Comparison of ENCODE assay signal across 23 mouse cellular contexts in the genomic region with DNA sequence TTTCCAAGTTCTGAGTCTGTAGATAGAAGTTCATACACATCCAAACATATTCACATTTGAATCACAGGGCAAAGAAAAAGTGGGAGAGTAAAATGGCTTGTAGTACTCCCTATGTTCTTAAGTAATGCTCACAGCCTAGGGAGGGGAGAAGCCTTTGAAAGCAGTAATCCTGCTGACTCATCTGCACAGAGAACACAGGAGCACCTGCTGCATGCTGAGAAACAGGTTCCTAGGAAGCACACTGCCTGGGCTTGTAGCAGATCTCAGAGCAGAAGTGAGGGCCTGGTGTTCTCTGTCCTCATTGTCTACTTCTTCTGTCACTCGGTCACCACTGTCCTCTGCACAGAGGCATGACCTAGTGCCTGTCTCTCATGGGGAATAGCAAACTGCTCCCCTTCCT. TPM values are rescaled to one million over a fixed set of nuclear protein-coding genes. Genes with fewer than 3 reads are reported as not detected.
A peak's percentile ranks its signal among the peaks of the same experiment; 100 is the strongest.
DNase-seq lines count a peak whose midpoint lies in the region; ATAC-seq lines count a peak whose summit lies in the region.
"Not testable (repeated sequence)": the region's sequence is repeated elsewhere in the genome, so short reads cannot be mapped to it uniquely, and the experiment has no call there.
"Had no signal": no experiment of that assay in that cellular context is flagged by ENCODE, and none has a peak within 500 bp of the region (broad histone marks: within the 10 kb centered on the region; RNA-seq: fewer than 3 reads in every experiment).

No protein-coding gene starts in this region.

- peak; percentile 2 for DNase-seq in R1 (ENCODE audit: low read depth, low spot score)
- DNase-seq in embryonic facial prominence, embryonic 14.5 days (ENCODE audit: low spot score): peak; percentile 33
- peak; percentile 5 for DNase-seq in urinary bladder, postnatal 14 days (ENCODE audit: low spot score)

- not testable (repeated sequence) for H3K4me2 ChIP-seq in embryonic facial prominence, embryonic 14.5 days (ENCODE audit: low read depth, low read length); intestine, embryonic 15.5 days (replicated peaks); stomach, embryonic 16.5 days (ENCODE audit: low read depth, low read length)

- H3K27me3 ChIP-seq in embryonic facial prominence, embryonic 14.5 days (replicated peaks; ENCODE audit: control insufficient read depth, insufficient read depth, low read length); intestine, embryonic 15.5 days (replicated peaks); stomach, embryonic 16.5 days (ENCODE audit: control insufficient read depth, insufficient read depth, low read length): not testable (repeated sequence)

- ATAC-seq in embryonic facial prominence, embryonic 14.5 days (ENCODE audit: low read depth): not testable (repeated sequence)
- ATAC-seq in granulocyte monocyte progenitor cell, adult 5-6 weeks (replicated peaks; ENCODE audit: poor library complexity, severe bottlenecking): 0 out of 2 replicates have a peak, but pooled peaks have one; percentile 17
- ATAC-seq in intestine, embryonic 15.5 days: peak; percentile 68
- ATAC-seq in megakaryocyte, adult 5-6 weeks (ENCODE audit: poor library complexity, severe bottlenecking): peak; percentile 52
- peak; percentile 75; the same call in 1 of the 2 replicates for ATAC-seq in stomach, embryonic 16.5 days (ENCODE audit: insufficient read depth, low FRiP score)

- not testable (repeated sequence) for H3K4me1 ChIP-seq in embryonic facial prominence, embryonic 14.5 days (ENCODE audit: control insufficient read depth, insufficient read depth, low read length); intestine, embryonic 15.5 days (replicated peaks); stomach, embryonic 16.5 days (ENCODE audit: control insufficient read depth, insufficient read depth, low read length)

- no CpG with 5 or more reads among the region's 1 CpGs for WGBS in embryonic facial prominence, embryonic 14.5 days
- 20% methylated on average over 1 of the region's 1 CpGs for WGBS in intestine, embryonic 15.5 days
- WGBS in stomach, embryonic 16.5 days: no CpG with 5 or more reads among the region's 1 CpGs

- not testable (repeated sequence) for H3K9me3 ChIP-seq in embryonic facial prominence, embryonic 14.5 days (ENCODE audit: control insufficient read depth, low read length); intestine, embryonic 15.5 days; stomach, embryonic 16.5 days (replicated peaks; ENCODE audit: control insufficient read depth, low read length)

- H3K4me3 ChIP-seq in embryonic facial prominence, embryonic 14.5 days (ENCODE audit: low read depth, low read length); intestine, embryonic 15.5 days (replicated peaks); stomach, embryonic 16.5 days (replicated peaks; ENCODE audit: low read length): not testable (repeated sequence)

- H3K9ac ChIP-seq in embryonic facial prominence, embryonic 14.5 days (ENCODE audit: low read depth, low read length); intestine, embryonic 15.5 days; stomach, embryonic 16.5 days (ENCODE audit: low read length): not testable (repeated sequence)

- not testable (repeated sequence) for H3K36me3 ChIP-seq in embryonic facial prominence, embryonic 14.5 days (ENCODE audit: control insufficient read depth, insufficient read depth, low read length); intestine, embryonic 15.5 days; stomach, embryonic 16.5 days (ENCODE audit: control insufficient read depth, insufficient read depth, low read length)

- H3K27ac ChIP-seq in embryonic facial prominence, embryonic 14.5 days (replicated peaks; ENCODE audit: low read depth, low read length); intestine, embryonic 15.5 days; stomach, embryonic 16.5 days (ENCODE audit: low read length): not testable (repeated sequence)

RNA-seq across cellular contexts. Expression of a gene that starts 34.3 kb away (rescaled TPM):
- polyA plus RNA-seq in embryonic facial prominence, embryonic 14.5 days (2014; fragmentation: Nextera tagmentation; extraction: Ambion mirVana): not detected in 2 replicates
- total RNA-seq in granulocyte monocyte progenitor cell, adult 5-6 weeks (2014; fragmentation: Nextera tagmentation): not detected in 2 replicates
- 3.2 and 4.2 TPM in 2 replicates for total RNA-seq in granulocyte monocyte progenitor cell, adult 5-6 weeks (2017)
- not detected in 2 replicates for polyA plus RNA-seq in intestine, embryonic 15.5 days (2015; fragmentation: Nextera tagmentation; extraction: Ambion mirVana)
- total RNA-seq in megakaryocyte, adult 5-6 weeks (2015): 214 and 289 TPM in 2 replicates
- total RNA-seq in megakaryocyte, adult 5-6 weeks (2017): 277 and 344 TPM in 2 replicates
- polyA plus RNA-seq in stomach, embryonic 16.5 days (2015; fragmentation: Nextera tagmentation; extraction: Ambion mirVana): 0.40 and 1.0 TPM in 2 replicates
- total RNA-seq: adrenal gland, postnatal 25 days; CH12.LX; forebrain, postnatal 0 days had no signal
- polyA plus RNA-seq: adrenal gland, adult 2 months; CD4-positive, CD25-positive, alpha-beta regulatory T cell, adult 4 months; cerebellum, adult 2 months; cortical plate, adult 2 months; embryonic facial prominence, embryonic 10.5 days; embryonic facial prominence, embryonic 12.5 days; forebrain, embryonic 11.5 days; forebrain, embryonic 13.5 days; forebrain, embryonic 15.5 days; forebrain, postnatal 0 days; G1E; Patski had no signal

RNA-seq across cellular contexts. Expression of a gene that starts 56.4 kb away (rescaled TPM):
- polyA plus RNA-seq in embryonic facial prominence, embryonic 14.5 days (2014; fragmentation: Nextera tagmentation; extraction: Ambion mirVana): not detected in 2 replicates
- total RNA-seq in granulocyte monocyte progenitor cell, adult 5-6 weeks (2014; fragmentation: Nextera tagmentation): not detected in 2 replicates
- not detected in 2 replicates for total RNA-seq in granulocyte monocyte progenitor cell, adult 5-6 weeks (2017)
- not detected in 2 replicates for polyA plus RNA-seq in intestine, embryonic 15.5 days (2015; fragmentation: Nextera tagmentation; extraction: Ambion mirVana)
- total RNA-seq in megakaryocyte, adult 5-6 weeks (2015): not detected in 2 replicates
- not detected in 2 replicates for total RNA-seq in megakaryocyte, adult 5-6 weeks (2017)
- not detected in 2 replicates for polyA plus RNA-seq in stomach, embryonic 16.5 days (2015; fragmentation: Nextera tagmentation; extraction: Ambion mirVana)
- total RNA-seq: adrenal gland, adult 2 months; adrenal gland, postnatal 10 days; adrenal gland, postnatal 25 days; adrenal gland, postnatal 4 days; CH12.LX; forebrain, postnatal 0 days; G1E had no signal
- polyA plus RNA-seq: adrenal gland, adult 2 months; CD4-positive, CD25-positive, alpha-beta regulatory T cell, adult 4 months; cerebellum, adult 2 months; cortical plate, adult 2 months; embryonic facial prominence, embryonic 10.5 days; embryonic facial prominence, embryonic 12.5 days; forebrain, embryonic 11.5 days; forebrain, embryonic 13.5 days; forebrain, embryonic 15.5 days; forebrain, postnatal 0 days; G1E; Patski had no signal
